12 mouse cellular contexts compared by ENCODE assay signal in the genomic region with DNA sequence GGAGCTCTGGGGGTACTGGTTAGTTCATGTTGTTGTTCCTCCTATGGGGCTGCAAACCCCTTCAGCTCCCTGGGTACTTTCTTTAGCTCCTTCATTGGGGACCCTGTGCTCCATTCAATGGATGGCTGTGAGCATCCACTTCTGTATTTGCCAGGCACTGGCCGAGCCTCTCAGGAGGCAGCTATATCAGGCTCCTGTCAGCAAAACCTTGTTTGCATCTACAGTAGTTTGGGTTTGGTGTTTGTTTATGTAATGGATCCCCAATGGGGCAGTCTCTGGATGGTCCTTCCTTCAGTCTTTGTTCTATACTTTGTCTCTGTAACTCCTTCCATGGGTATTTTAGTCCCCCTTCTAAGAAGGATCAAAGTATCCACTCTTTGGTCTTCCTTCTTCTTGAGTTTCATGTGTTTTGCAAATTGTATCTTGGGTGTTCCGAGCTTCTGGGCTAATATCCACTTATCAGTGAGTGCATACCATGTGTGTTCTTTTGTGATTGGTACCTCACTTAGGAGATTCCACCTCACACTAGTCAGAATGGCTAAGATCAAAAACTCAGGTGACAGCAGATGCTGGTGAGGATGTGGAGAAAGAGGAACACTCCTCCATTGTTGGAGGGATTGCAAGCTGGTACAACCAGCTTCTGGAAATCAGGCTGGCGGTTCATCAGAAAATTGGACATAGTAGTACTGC. TPM values are rescaled to one million over a fixed set of nuclear protein-coding genes. Genes with fewer than 3 reads are reported as not detected.
"Had no signal": no experiment of that assay in that cellular context is flagged by ENCODE, and none has a peak within 500 bp of the region (broad histone marks: within the 10 kb centered on the region; RNA-seq: fewer than 3 reads in every experiment).

No protein-coding gene starts in this region.

RNA-seq across cellular contexts. Expression of gene 1700017N19Rik, which starts 29.9 kb away (rescaled TPM):
- polyA plus RNA-seq: liver, adult 2 months; lung, adult 2 months; lung, embryonic 15.5 days; lung, postnatal 0 days; macrophage; midbrain, embryonic 11.5 days; neural tube, embryonic 12.5 days; spleen, adult 2 months; stomach, embryonic 15.5 days; stomach, postnatal 0 days; thymus, adult 2 months; urinary bladder, adult 2 months had no signal
